Mouse (Mus musculus): Measurements from ENCODE around the gene Zfp599. TPM values are rescaled to one million over a fixed set of nuclear protein-coding genes. Genes with fewer than 3 reads are reported as not detected.

Gene Zfp599
- total RNA-seq, 4 experiments from 2014 or later = 0.08 to 0.49 (median 0.22) TPM

DNA sequence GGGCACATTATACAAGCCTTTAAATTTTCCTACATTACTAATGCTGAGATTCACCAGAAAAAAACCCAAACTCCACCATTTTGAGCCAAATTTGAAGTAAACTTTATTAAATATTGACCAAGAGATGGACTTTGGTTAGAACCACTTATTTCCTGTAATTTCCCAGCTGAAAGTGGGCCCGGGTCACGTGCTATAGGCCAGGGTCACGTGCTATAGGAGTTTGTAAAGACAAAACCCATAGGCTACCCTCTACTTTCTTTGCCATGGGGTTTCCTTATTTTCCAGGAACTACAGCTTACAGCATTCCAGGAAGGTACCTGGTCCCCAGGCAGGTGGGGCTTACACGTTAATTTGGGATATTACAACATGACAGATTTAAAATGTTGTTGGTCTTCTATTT, 35.6 kb downstream of the Zfp599 start:
- DNase-seq (ENCODE audit: low spot score) = no peak

DNA sequence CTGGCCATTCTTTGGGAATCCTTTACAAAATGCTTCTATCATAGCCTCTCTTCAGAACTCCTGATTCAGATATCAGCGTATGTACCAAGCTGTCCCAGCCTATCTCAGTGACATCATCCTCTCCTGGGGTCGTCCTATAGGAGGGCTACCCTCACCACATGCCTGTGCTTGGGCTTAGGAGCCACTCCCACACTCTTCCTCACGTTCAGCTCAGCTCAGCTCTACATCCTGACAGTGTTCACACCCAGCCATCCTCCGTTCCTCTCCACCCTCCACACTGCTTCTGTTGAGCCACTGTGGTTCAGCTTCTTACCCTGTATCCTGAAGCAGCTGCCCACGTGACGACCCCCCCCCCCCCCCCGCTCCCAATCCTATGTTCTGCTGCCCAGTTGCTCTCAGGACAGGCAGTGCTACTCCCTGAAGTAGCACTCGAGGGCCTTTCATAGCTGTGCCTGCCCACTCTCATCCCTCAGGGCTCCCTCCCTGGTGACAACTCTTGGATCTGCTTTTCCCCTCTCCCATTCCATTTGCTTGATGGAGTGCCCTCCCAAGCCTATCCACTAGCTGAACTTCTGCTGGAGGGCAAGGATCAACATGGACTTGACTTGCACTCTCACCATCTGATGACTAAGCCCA, 41.7 kb downstream of the Zfp599 start:
- DNase-seq (ENCODE audit: low spot score) = no peak

DNA sequence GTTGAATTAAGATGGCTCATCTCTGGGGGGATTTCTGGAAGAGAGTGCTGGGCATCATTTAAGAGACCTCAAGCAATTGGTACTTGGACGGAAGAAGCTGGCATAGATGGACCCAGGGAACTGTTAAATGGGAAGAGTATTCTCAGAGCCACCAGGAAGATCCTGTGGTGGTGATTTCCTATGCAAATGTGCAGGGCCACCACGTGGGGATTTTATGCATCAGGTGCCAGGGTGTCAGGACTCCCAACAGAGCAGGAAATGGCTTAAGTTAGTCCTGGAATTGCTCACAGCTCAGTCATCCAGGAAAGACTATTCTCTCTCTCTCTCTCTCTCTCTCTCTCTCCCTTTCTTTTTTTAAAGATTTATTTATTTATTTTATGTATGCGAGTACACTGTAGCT, 43.0 kb downstream of the Zfp599 start:
- DNase-seq (ENCODE audit: low spot score) = no peak

DNA sequence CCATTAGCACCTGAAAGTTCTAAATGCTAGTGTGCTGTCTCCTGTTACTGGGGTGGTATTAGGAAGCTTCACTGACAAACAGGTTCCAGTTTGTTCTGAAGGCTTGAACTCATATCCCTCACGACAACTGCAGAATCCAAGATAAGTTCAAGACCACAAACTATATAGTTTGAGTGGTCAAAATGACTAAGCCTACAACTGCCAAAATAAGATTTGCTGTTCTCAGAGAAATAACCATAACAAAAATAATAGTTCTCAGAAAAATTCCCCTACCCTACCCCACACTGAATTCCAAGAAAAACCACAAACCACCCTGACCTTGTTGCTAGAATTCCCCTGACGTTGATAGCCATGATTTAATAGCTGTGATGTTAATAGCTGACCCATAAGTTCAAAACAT, 45.1 kb downstream of the Zfp599 start:
- DNase-seq (ENCODE audit: low spot score) = no peak

DNA sequence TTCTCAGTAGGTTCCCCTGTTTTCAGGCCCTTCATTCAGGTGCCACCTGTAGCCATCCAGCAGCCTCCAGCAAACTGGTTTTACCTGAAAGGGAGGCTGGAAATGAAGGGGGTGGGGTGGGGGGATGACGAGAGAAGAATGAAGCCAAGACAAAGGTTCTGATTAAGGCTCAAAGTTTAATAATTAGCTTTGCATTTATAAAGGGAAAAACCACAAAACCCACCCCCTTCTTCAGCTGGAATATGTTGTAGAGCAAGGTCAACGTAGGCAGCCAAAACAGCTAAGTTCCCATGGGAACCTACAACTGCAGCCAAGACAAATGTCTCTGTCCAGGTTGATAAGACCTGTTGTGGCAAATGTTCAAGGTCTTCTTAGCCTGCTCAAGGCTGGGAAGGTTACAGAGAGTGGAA, 45.9 kb downstream of the Zfp599 start:
- DNase-seq (ENCODE audit: low spot score) = peak; percentile 48

Other genes starting within 250 kb of the Zfp599 start
- under 1 TPM; 0.08 to 0.25 (median 0.11) TPM for gene Elavl3, start 207.9 kb downstream of the Zfp599 start, total RNA-seq (2022)
- gene Gm49318, start 188.6 kb downstream of the Zfp599 start, total RNA-seq (2022) = under 1 TPM in 1 of 4 experiments, not detected in 3; 0.66 TPM
- gene Zfp653, start 188.5 kb downstream of the Zfp599 start, total RNA-seq (2022) = 1 to 10 TPM; 3.0 to 5.0 (median 4.7) TPM
- gene Ecsit, start 174.5 kb downstream of the Zfp599 start, total RNA-seq (2022) = 100 to 1,000 TPM; 101 to 109 (median 106) TPM
- gene Cnn1, start 160.7 kb downstream of the Zfp599 start, total RNA-seq (2022) = 1 to 10 TPM; 3.4 to 8.7 (median 6.1) TPM
- gene Elof1, start 142.7 kb downstream of the Zfp599 start, total RNA-seq (2022) = 10 to 100 TPM; 34.9 to 42.6 (median 39.3) TPM
- gene Acp5, start 124.2 kb downstream of the Zfp599 start, total RNA-seq (2022) = 1 to 10 TPM in 3 of 4 experiments, under 1 TPM in 1; 0.98 to 1.6 (median 1.2) TPM
- gene Pigyl, start 103.0 kb downstream of the Zfp599 start, total RNA-seq (2022) = 10 to 100 TPM; 48.6 to 53.6 (median 50.1) TPM
- under 1 TPM in 3 of 4 experiments, not detected in 1; 0.09 to 0.16 (median 0.16) TPM for gene Zfp872, start 71.8 kb downstream of the Zfp599 start, total RNA-seq (2022)
- gene Zfp809, start 34.2 kb downstream of the Zfp599 start, total RNA-seq (2022) = 10 to 100 TPM; 23.0 to 29.1 (median 28.4) TPM
- gene Zfp810, start 47.8 kb upstream of the Zfp599 start, total RNA-seq (2022) = 1 to 10 TPM; 4.5 to 8.9 (median 6.3) TPM
- gene Anln, start 129.3 kb upstream of the Zfp599 start, total RNA-seq (2022) = 1 to 10 TPM in 2 of 4 experiments, under 1 TPM in 2; 0.84 to 2.0 (median 1.1) TPM
- gene 9530077C05Rik, start 151.6 kb upstream of the Zfp599 start, total RNA-seq (2022) = under 1 TPM; 0.47 to 0.90 (median 0.57) TPM
- gene Gm17545, start 194.4 kb upstream of the Zfp599 start, total RNA-seq (2022) = not detected
- 10 to 100 TPM; 41.3 to 47.6 (median 45.0) TPM for gene Rp9, start 209.8 kb upstream of the Zfp599 start, total RNA-seq (2022)
- gene Bbs9, start 215.8 kb upstream of the Zfp599 start, total RNA-seq (2022) = 10 to 100 TPM; 13.9 to 15.2 (median 14.9) TPM